Comparison of ENCODE assay signal across 7 mouse cellular contexts in the genomic region with DNA sequence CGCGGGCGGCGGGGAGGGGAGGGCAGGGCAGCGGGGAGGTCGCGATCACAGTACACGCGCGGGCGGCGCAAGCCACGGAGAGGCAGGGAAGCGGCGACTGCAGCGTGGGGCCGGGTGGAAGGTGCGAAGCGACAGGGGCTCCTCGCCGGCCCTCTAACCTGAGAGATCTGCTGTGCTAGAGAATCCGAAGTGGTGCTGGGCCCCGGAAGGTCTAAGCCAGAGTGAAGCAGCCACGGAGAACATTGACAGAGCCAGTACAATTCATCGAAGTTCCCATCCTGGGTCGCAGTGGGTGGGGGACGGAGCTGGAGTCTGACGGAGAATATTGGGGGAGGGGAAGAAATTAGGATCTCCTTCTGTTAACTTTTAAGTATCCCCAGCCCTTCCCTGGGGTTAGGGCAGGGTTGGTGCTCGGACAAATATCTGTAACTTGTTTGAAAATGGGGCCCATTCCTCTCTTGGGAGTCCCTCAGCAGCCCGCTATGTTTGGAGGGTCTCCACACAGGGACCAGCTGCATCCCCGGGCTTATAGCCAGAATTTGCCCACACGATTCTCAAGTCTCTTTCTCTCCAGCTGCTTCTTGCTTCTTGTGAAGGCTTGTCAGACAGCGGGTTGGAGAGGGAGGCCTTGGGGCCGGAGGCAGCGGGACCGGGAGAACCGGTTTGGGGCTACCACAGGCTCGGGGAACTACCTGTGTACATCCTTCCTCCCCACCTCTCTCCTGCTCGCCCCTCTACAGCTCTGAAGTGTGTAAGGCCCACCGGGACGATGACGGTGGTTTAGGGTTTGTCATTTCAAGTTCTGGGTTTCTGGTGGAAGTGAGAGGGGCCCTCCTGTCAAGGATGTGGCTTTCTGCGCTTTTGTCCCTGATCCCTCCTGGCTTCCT. TPM values are rescaled to one million over a fixed set of nuclear protein-coding genes. Genes with fewer than 3 reads are reported as not detected.
DNase-seq lines count a peak whose midpoint lies in the region; ATAC-seq and TF ChIP-seq lines count a peak whose summit lies in the region.

No protein-coding gene starts in this region.

- under 1% methylated on average over 43 of the region's 43 CpGs for WGBS in forebrain, embryonic 13.5 days
- WGBS in midbrain, embryonic 10.5 days = under 1% methylated on average over 43 of the region's 43 CpGs

- peaks cover 20 to 28% of the 10 kb centered on the region in 2 experiments for H3K4me1 ChIP-seq in MEL (ENCODE audit: control insufficient read depth in 1 of 2, insufficient read depth in 2 of 2, low read length in 2 of 2)
- H3K4me1 ChIP-seq in bone marrow macrophage, adult 2 months (ENCODE audit: control insufficient read depth, insufficient read depth, low read length) = peaks cover 18% of the 10 kb centered on the region
- peaks cover 54% of the 10 kb centered on the region for H3K4me1 ChIP-seq in forebrain, embryonic 13.5 days
- H3K4me1 ChIP-seq in midbrain, embryonic 10.5 days = peaks cover 63% of the 10 kb centered on the region

- ATAC-seq in forebrain, embryonic 13.5 days = peak; percentile 19; the same call in 1 of the 2 replicates

- TF ChIP-seq POLR2A in MEL (IDR thresholded peaks at IDR 0.05; ENCODE audit: control insufficient read depth in 1 of 2, insufficient read depth in 1 of 2, low read depth in 1 of 2, low read length in 2 of 2, poor library complexity in 1 of 2) = no peak
- no peak for TF ChIP-seq POLR2A in bone marrow macrophage, adult 2 months (IDR thresholded peaks at IDR 0.05; ENCODE audit: borderline replicate concordance, low read depth, low read length)

- no peaks in the 10 kb centered on the region for H3K9me3 ChIP-seq in MEL (replicated peaks; ENCODE audit: insufficient read depth, low read length)
- no peaks in the 10 kb centered on the region for H3K9me3 ChIP-seq in forebrain, embryonic 13.5 days (replicated peaks)
- no peaks in the 10 kb centered on the region for H3K9me3 ChIP-seq in midbrain, embryonic 10.5 days (replicated peaks)

- peaks cover 67% of the 10 kb centered on the region for H3K79me2 ChIP-seq in MEL (ENCODE audit: control insufficient read depth, insufficient read depth, low read length, poor library complexity)

- H3K9ac ChIP-seq in MEL (ENCODE audit: control insufficient read depth, low read depth, low read length, poor library complexity, severe bottlenecking) = peak overlapping the region; percentile 81
- H3K9ac ChIP-seq in forebrain, embryonic 13.5 days = peak overlapping the region; percentile 97

- H3K4me2 ChIP-seq in forebrain, embryonic 13.5 days = peak overlapping the region; percentile 94

- H3K27me3 ChIP-seq in MEL (ENCODE audit: control insufficient read depth in 1 of 2, insufficient read depth in 2 of 2, low read length in 2 of 2) = no peaks in the 10 kb centered on the region
- no peaks in the 10 kb centered on the region for H3K27me3 ChIP-seq in forebrain, embryonic 13.5 days
- H3K27me3 ChIP-seq in midbrain, embryonic 10.5 days (ENCODE audit: low read depth, poor library complexity, severe bottlenecking) = no peaks in the 10 kb centered on the region

- H3K27ac ChIP-seq in MEL (ENCODE audit: control insufficient read depth, low read depth, low read length) = peak overlapping the region; percentile 77
- peak overlapping the region; percentile 99 for H3K27ac ChIP-seq in bone marrow macrophage, adult 2 months (ENCODE audit: insufficient read depth, low read depth, low read length)
- H3K27ac ChIP-seq in forebrain, embryonic 13.5 days = peak overlapping the region; percentile 96
- H3K27ac ChIP-seq in midbrain, embryonic 10.5 days (replicated peaks) = peak overlapping the region; percentile 98

- TF ChIP-seq CTCF in MEL (IDR thresholded peaks at IDR 0.05 in 2 of 3, conservative IDR thresholded peaks at IDR 0.05 in 1 of 3; ENCODE audit: control insufficient read depth in 1 of 3, insufficient read depth in 1 of 3, low read depth in 2 of 3, low read length in 3 of 3, poor library complexity in 1 of 3, severe bottlenecking in 1 of 3) = no peak
- no peak for TF ChIP-seq CTCF in bone marrow macrophage, adult 2 months (IDR thresholded peaks at IDR 0.05; ENCODE audit: low read depth, low read length)

- H3K36me3 ChIP-seq in MEL (ENCODE audit: control insufficient read depth in 1 of 2, insufficient read depth in 2 of 2, low read length in 2 of 2) = peaks cover 22 to 37% of the 10 kb centered on the region in 2 experiments
- H3K36me3 ChIP-seq in forebrain, embryonic 13.5 days (ENCODE audit: poor library complexity, severe bottlenecking) = peaks cover 43% of the 10 kb centered on the region
- H3K36me3 ChIP-seq in midbrain, embryonic 10.5 days = peaks cover 52% of the 10 kb centered on the region

- peak overlapping the region; percentile 66 to 73 for H3K4me3 ChIP-seq in MEL (ENCODE audit: control insufficient read depth in 1 of 2, insufficient read depth in 1 of 2, low read depth in 2 of 2, low read length in 2 of 2)
- peak overlapping the region; percentile 88 for H3K4me3 ChIP-seq in bone marrow macrophage, adult 2 months (ENCODE audit: insufficient read depth, low read length)
- peak overlapping the region; percentile 90 for H3K4me3 ChIP-seq in forebrain, embryonic 13.5 days
- H3K4me3 ChIP-seq in midbrain, embryonic 10.5 days = peak overlapping the region; percentile 97

- TF ChIP-seq EP300 in MEL (IDR thresholded peaks at IDR 0.05; ENCODE audit: low read depth in 1 of 2, low read length in 2 of 2) = no peak

- DNase-seq in MEL (ENCODE audit: low read depth, low spot score) = peak; percentile 88
- peak; percentile 75 for DNase-seq in induced T-regulatory cell, adult 2 months (ENCODE audit: low read depth)
- peak; percentile 78 to 90 for DNase-seq in left cerebral cortex, postnatal 14 days (ENCODE audit: low spot score in 2 of 2)
- DNase-seq in midbrain, embryonic 10.5 days (ENCODE audit: low spot score) = no peak
- peak; percentile 20 to 34 for DNase-seq in spleen, postnatal 14 days (ENCODE audit: low spot score in 2 of 2)

- intact Hi-C loops in left cerebral cortex, postnatal 14 days (cut with DNase I) = loop anchor here (5.0 kb wide), 2 partner anchors 38 to 53 kb away; partner anchors contain the start of genes Mindy1 and Prune1

- no peak for TF ChIP-seq RAD21 in MEL (IDR thresholded peaks at IDR 0.05; ENCODE audit: low read depth, low read length)

TF ChIP-seq in MEL, 35 proteins besides CTCF, POLR2A, EP300 and RAD21:
- TF ChIP-seq UBTF (IDR thresholded peaks at IDR 0.05; ENCODE audit: borderline replicate concordance, insufficient read depth, low read depth, low read length) (peak; percentile 34; the same call in 1 of the 2 replicates), TBP (IDR thresholded peaks at IDR 0.05; ENCODE audit: low read depth, low read length) (peak; percentile 61; the same call in 1 of the 2 replicates), HCFC1 (IDR thresholded peaks at IDR 0.05; ENCODE audit: low read depth, low read length) (no peak)

RNA-seq across cellular contexts. Expression of gene Cdc42se1, which starts 0.6 kb away (rescaled TPM):
- total RNA-seq in MEL (2012; rRNA removed) = 238 and 341 TPM in 2 replicates
- polyA plus RNA-seq in MEL (2012; ENCODE audit: insufficient read depth in 1 of 2, insufficient read length in 2 of 2, low read depth in 1 of 2, low replicate concordance in 2 of 2, missing spikeins in 1 of 2) = 100 to 1,000 TPM in 1 of 2 experiments, not detected in 1; 472 TPM
- polyA plus RNA-seq in bone marrow macrophage, adult 2 months (2012; ENCODE audit: insufficient read depth, insufficient read length, missing spikeins) = 128 and 133 TPM in 2 replicates
- polyA plus RNA-seq in forebrain, embryonic 13.5 days (2015; fragmentation: Nextera tagmentation; extraction: Ambion mirVana) = 92.3 and 96.3 TPM in 2 replicates
- total RNA-seq in left cerebral cortex, postnatal 14 days (2021) = 10 to 100 TPM; 67.3 to 71.2 TPM
- polyA plus RNA-seq in midbrain, embryonic 10.5 days (2016; fragmentation: Nextera tagmentation; extraction: Ambion mirVana) = 92.5 and 92.7 TPM in 2 replicates

RNA-seq across cellular contexts. Expression of gene Mllt11, which starts 2.8 kb away (rescaled TPM):
- 6.7 and 7.3 TPM in 2 replicates for total RNA-seq in MEL (2012; rRNA removed)
- 10 to 100 TPM in 1 of 2 experiments, not detected in 1; 24.6 TPM for polyA plus RNA-seq in MEL (2012; ENCODE audit: insufficient read depth in 1 of 2, insufficient read length in 2 of 2, low read depth in 1 of 2, low replicate concordance in 2 of 2, missing spikeins in 1 of 2)
- polyA plus RNA-seq in bone marrow macrophage, adult 2 months (2012; ENCODE audit: insufficient read depth, insufficient read length, missing spikeins) = 19.7 and 23.3 TPM in 2 replicates
- 174 and 191 TPM in 2 replicates for polyA plus RNA-seq in forebrain, embryonic 13.5 days (2015; fragmentation: Nextera tagmentation; extraction: Ambion mirVana)
- 100 to 1,000 TPM; 468 to 474 TPM for total RNA-seq in left cerebral cortex, postnatal 14 days (2021)
- 41.1 and 72.9 TPM in 2 replicates for polyA plus RNA-seq in midbrain, embryonic 10.5 days (2016; fragmentation: Nextera tagmentation; extraction: Ambion mirVana)

RNA-seq across cellular contexts. Expression of gene Gabpb2, which starts 11.4 kb away (rescaled TPM):
- 78.7 and 82.2 TPM in 2 replicates for total RNA-seq in MEL (2012; rRNA removed)
- polyA plus RNA-seq in MEL (2012; ENCODE audit: insufficient read depth in 1 of 2, insufficient read length in 2 of 2, low read depth in 1 of 2, low replicate concordance in 2 of 2, missing spikeins in 1 of 2) = 10 to 100 TPM; 72.2 to 92.8 TPM
- polyA plus RNA-seq in bone marrow macrophage, adult 2 months (2012; ENCODE audit: insufficient read depth, insufficient read length, missing spikeins) = 36.4 and 38.8 TPM in 2 replicates
- polyA plus RNA-seq in forebrain, embryonic 13.5 days (2015; fragmentation: Nextera tagmentation; extraction: Ambion mirVana) = 7.7 and 8.5 TPM in 2 replicates
- 1 to 10 TPM; 7.5 to 7.8 TPM for total RNA-seq in left cerebral cortex, postnatal 14 days (2021)
- 10.6 and 11.3 TPM in 2 replicates for polyA plus RNA-seq in midbrain, embryonic 10.5 days (2016; fragmentation: Nextera tagmentation; extraction: Ambion mirVana)

RNA-seq across cellular contexts. Expression of gene Gm128, which starts 12.3 kb away (rescaled TPM):
- 0.08 TPM in 1 of 2 replicates, not detected in the other for total RNA-seq in MEL (2012; rRNA removed)
- under 1 TPM in 1 of 2 experiments, not detected in 1; 0.18 TPM for polyA plus RNA-seq in MEL (2012; ENCODE audit: insufficient read depth in 1 of 2, insufficient read length in 2 of 2, low read depth in 1 of 2, low replicate concordance in 2 of 2, missing spikeins in 1 of 2)
- polyA plus RNA-seq in bone marrow macrophage, adult 2 months (2012; ENCODE audit: insufficient read depth, insufficient read length, missing spikeins) = not detected in 2 replicates
- 0.19 and 0.38 TPM in 2 replicates for polyA plus RNA-seq in forebrain, embryonic 13.5 days (2015; fragmentation: Nextera tagmentation; extraction: Ambion mirVana)
- not detected for total RNA-seq in left cerebral cortex, postnatal 14 days (2021)
- polyA plus RNA-seq in midbrain, embryonic 10.5 days (2016; fragmentation: Nextera tagmentation; extraction: Ambion mirVana) = 0.24 and 0.25 TPM in 2 replicates

RNA-seq across cellular contexts. Expression of gene Bnipl, which starts 21.9 kb away (rescaled TPM):
- total RNA-seq in MEL (2012; rRNA removed) = 0.19 and 0.20 TPM in 2 replicates
- under 1 TPM in 1 of 2 experiments, not detected in 1; 0.43 TPM for polyA plus RNA-seq in MEL (2012; ENCODE audit: insufficient read depth in 1 of 2, insufficient read length in 2 of 2, low read depth in 1 of 2, low replicate concordance in 2 of 2, missing spikeins in 1 of 2)
- polyA plus RNA-seq in bone marrow macrophage, adult 2 months (2012; ENCODE audit: insufficient read depth, insufficient read length, missing spikeins) = not detected in 2 replicates
- polyA plus RNA-seq in forebrain, embryonic 13.5 days (2015; fragmentation: Nextera tagmentation; extraction: Ambion mirVana) = not detected in 2 replicates
- under 1 TPM in 1 of 2 experiments, not detected in 1; 0.33 TPM for total RNA-seq in left cerebral cortex, postnatal 14 days (2021)
- 0.09 and 0.32 TPM in 2 replicates for polyA plus RNA-seq in midbrain, embryonic 10.5 days (2016; fragmentation: Nextera tagmentation; extraction: Ambion mirVana)
